Mouse (Mus musculus): ENCODE results near the gene Farsb. TPM values are rescaled to one million over a fixed set of nuclear protein-coding genes. Genes with fewer than 3 reads are reported as not detected.

Gene Farsb
- polyA plus RNA-seq, 1 experiment from 2014 or later, result 122 TPM

- H3K36me3 ChIP-seq (ENCODE audit: control insufficient read depth, insufficient read depth, low read length), result peaks cover 14% of the 10 kb centered on the region; the same call in 1 of the 2 replicates
- H3K27ac ChIP-seq (replicated peaks; ENCODE audit: low read depth, low read length), result no peak overlapping the region
- peaks cover 5% of the 10 kb centered on the region; the same call in 1 of the 2 replicates for H3K4me1 ChIP-seq (ENCODE audit: control insufficient read depth, insufficient read depth, low read length)
- no peaks in the 10 kb centered on the region for H3K9me3 ChIP-seq (ENCODE audit: control insufficient read depth, low read length)
- DNase-seq (ENCODE audit: low spot score) (no peak), ATAC-seq (ENCODE audit: low read depth) (no peak)
- 56% methylated on average over 2 of the region's 2 CpGs for WGBS
- H3K9ac ChIP-seq (ENCODE audit: low read depth, low read length), result no peak overlapping the region
- no peaks in the 10 kb centered on the region for H3K27me3 ChIP-seq (replicated peaks; ENCODE audit: control insufficient read depth, insufficient read depth, low read length)
- no peak overlapping the region for H3K4me2 ChIP-seq (ENCODE audit: low read depth, low read length)
- no peak overlapping the region for H3K4me3 ChIP-seq (ENCODE audit: low read depth, low read length)
These were observed 66.1 kb downstream of the Farsb start for GRCm38 (mm10) chr1:78422576-78422975.

- 64% methylated on average over 5 of the region's 5 CpGs for WGBS
- Histone ChIP-seq H3K4me2 (ENCODE audit: low read depth, low read length) (no peak overlapping the region), H3K36me3 (ENCODE audit: control insufficient read depth, insufficient read depth, low read length) (peaks cover 21% of the 10 kb centered on the region; the same call in 1 of the 2 replicates), H3K4me3 (ENCODE audit: low read depth, low read length) (no peak overlapping the region), H3K27ac (replicated peaks; ENCODE audit: low read depth, low read length) (no peak overlapping the region), H3K9me3 (ENCODE audit: control insufficient read depth, low read length) (no peaks in the 10 kb centered on the region), H3K9ac (ENCODE audit: low read depth, low read length) (no peak overlapping the region), H3K27me3 (replicated peaks; ENCODE audit: control insufficient read depth, insufficient read depth, low read length) (no peaks in the 10 kb centered on the region), H3K4me1 (ENCODE audit: control insufficient read depth, insufficient read depth, low read length) (peaks cover under 1% of the 10 kb centered on the region; the same call in 1 of the 2 replicates)
- ATAC-seq (ENCODE audit: low read depth) (no peak; the same call in 1 of the 2 replicates), DNase-seq (ENCODE audit: low spot score) (peak; percentile 56)
These were observed 66.9 kb downstream of the Farsb start for GRCm38 (mm10) chr1:78421749-78422148.

GRCm38 (mm10) chr1:78420271-78420670, 68.4 kb downstream of the Farsb start:
- H3K9ac ChIP-seq (ENCODE audit: low read depth, low read length), result no peak overlapping the region
- no peaks in the 10 kb centered on the region; the same call in 1 of the 2 replicates for H3K4me1 ChIP-seq (ENCODE audit: control insufficient read depth, insufficient read depth, low read length)
- WGBS, result 93% methylated on average over 6 of the region's 6 CpGs
- no peak overlapping the region for H3K27ac ChIP-seq (replicated peaks; ENCODE audit: low read depth, low read length)
- H3K4me3 ChIP-seq (ENCODE audit: low read depth, low read length), result no peak overlapping the region
- H3K4me2 ChIP-seq (ENCODE audit: low read depth, low read length), result no peak overlapping the region
- H3K27me3 ChIP-seq (replicated peaks; ENCODE audit: control insufficient read depth, insufficient read depth, low read length), result no peaks in the 10 kb centered on the region
- ATAC-seq (ENCODE audit: low read depth), result no peak
- H3K36me3 ChIP-seq (ENCODE audit: control insufficient read depth, insufficient read depth, low read length), result peaks cover 21% of the 10 kb centered on the region; the same call in 1 of the 2 replicates
- no peak for DNase-seq (ENCODE audit: low spot score)
- no peaks in the 10 kb centered on the region for H3K9me3 ChIP-seq (ENCODE audit: control insufficient read depth, low read length)

- DNase-seq (ENCODE audit: low spot score), result peak; percentile 83
- 40% methylated on average over 4 of the region's 4 CpGs for WGBS
- no peaks in the 10 kb centered on the region for H3K9me3 ChIP-seq (ENCODE audit: control insufficient read depth, low read length)
These were observed 69.1 kb downstream of the Farsb start for GRCm38 (mm10) chr1:78419593-78419992.

GRCm38 (mm10) chr1:78417154-78417911, 71.4 kb downstream of the Farsb start:
- peaks cover 15% of the 10 kb centered on the region; the same call in 1 of the 2 replicates for H3K36me3 ChIP-seq (ENCODE audit: control insufficient read depth, insufficient read depth, low read length)
- H3K4me1 ChIP-seq (ENCODE audit: control insufficient read depth, insufficient read depth, low read length), result no peaks in the 10 kb centered on the region
- WGBS, result 95% methylated on average over 9 of the region's 9 CpGs
- H3K4me3 ChIP-seq (ENCODE audit: low read depth, low read length), result no peak overlapping the region
- no peaks in the 10 kb centered on the region for H3K27me3 ChIP-seq (replicated peaks; ENCODE audit: control insufficient read depth, insufficient read depth, low read length)
- H3K27ac ChIP-seq (replicated peaks; ENCODE audit: low read depth, low read length), result no peak overlapping the region
- H3K9me3 ChIP-seq (ENCODE audit: control insufficient read depth, low read length), result no peaks in the 10 kb centered on the region
- H3K9ac ChIP-seq (ENCODE audit: low read depth, low read length), result no peak overlapping the region
- no peak for DNase-seq (ENCODE audit: low spot score)
- no peak for ATAC-seq (ENCODE audit: low read depth)
- H3K4me2 ChIP-seq (ENCODE audit: low read depth, low read length), result no peak overlapping the region

More at GRCm38 (mm10) chr1:78419593-78419992, 69.1 kb downstream of the Farsb start:
- no peaks in the 10 kb centered on the region for H3K27me3 ChIP-seq (replicated peaks; ENCODE audit: control insufficient read depth, insufficient read depth, low read length)
- peak; percentile 75 for ATAC-seq (ENCODE audit: low read depth)
- no peak overlapping the region for H3K4me2 ChIP-seq (ENCODE audit: low read depth, low read length)
- H3K4me3 ChIP-seq (ENCODE audit: low read depth, low read length), result no peak overlapping the region
- peaks cover 20% of the 10 kb centered on the region; the same call in 1 of the 2 replicates for H3K36me3 ChIP-seq (ENCODE audit: control insufficient read depth, insufficient read depth, low read length)
- no peak overlapping the region for H3K27ac ChIP-seq (replicated peaks; ENCODE audit: low read depth, low read length)
- no peaks in the 10 kb centered on the region for H3K4me1 ChIP-seq (ENCODE audit: control insufficient read depth, insufficient read depth, low read length)
- no peak overlapping the region for H3K9ac ChIP-seq (ENCODE audit: low read depth, low read length)

GRCm38 (mm10) chr1:78414421-78414820, 74.3 kb downstream of the Farsb start:
- H3K4me3 ChIP-seq (ENCODE audit: low read depth, low read length), result no peak overlapping the region
- 96% methylated on average over 5 of the region's 5 CpGs for WGBS
- DNase-seq (ENCODE audit: low spot score), result no peak
- H3K4me1 ChIP-seq (ENCODE audit: control insufficient read depth, insufficient read depth, low read length), result no peaks in the 10 kb centered on the region
- no peak overlapping the region for H3K27ac ChIP-seq (replicated peaks; ENCODE audit: low read depth, low read length)
- no peak overlapping the region for H3K9ac ChIP-seq (ENCODE audit: low read depth, low read length)
- H3K36me3 ChIP-seq (ENCODE audit: control insufficient read depth, insufficient read depth, low read length), result 0 out of 2 replicates have a peak, but pooled peaks cover 11% of the 10 kb centered on the region
- ATAC-seq (ENCODE audit: low read depth), result no peak
- H3K4me2 ChIP-seq (ENCODE audit: low read depth, low read length), result no peak overlapping the region
- no peaks in the 10 kb centered on the region for H3K27me3 ChIP-seq (replicated peaks; ENCODE audit: control insufficient read depth, insufficient read depth, low read length)
- no peaks in the 10 kb centered on the region for H3K9me3 ChIP-seq (ENCODE audit: control insufficient read depth, low read length)

GRCm38 (mm10) chr1:78412668-78413067, 76.0 kb downstream of the Farsb start:
- ATAC-seq (ENCODE audit: low read depth) (no peak), DNase-seq (ENCODE audit: low spot score) (no peak)
- H3K4me1 ChIP-seq (ENCODE audit: control insufficient read depth, insufficient read depth, low read length), result no peaks in the 10 kb centered on the region
- no peaks in the 10 kb centered on the region for H3K9me3 ChIP-seq (ENCODE audit: control insufficient read depth, low read length)
- no peak overlapping the region for H3K4me3 ChIP-seq (ENCODE audit: low read depth, low read length)
- H3K36me3 ChIP-seq (ENCODE audit: control insufficient read depth, insufficient read depth, low read length), result 0 out of 2 replicates have a peak, but pooled peaks cover 8% of the 10 kb centered on the region
- no peak overlapping the region for H3K4me2 ChIP-seq (ENCODE audit: low read depth, low read length)
- H3K27ac ChIP-seq (replicated peaks; ENCODE audit: low read depth, low read length), result no peak overlapping the region
- WGBS, result 25% methylated on average over 7 of the region's 7 CpGs
- no peaks in the 10 kb centered on the region for H3K27me3 ChIP-seq (replicated peaks; ENCODE audit: control insufficient read depth, insufficient read depth, low read length)
- no peak overlapping the region for H3K9ac ChIP-seq (ENCODE audit: low read depth, low read length)

GRCm38 (mm10) chr1:78409396-78409795, 79.3 kb downstream of the Farsb start:
- Histone ChIP-seq H3K27ac (replicated peaks; ENCODE audit: low read depth, low read length) (no peak overlapping the region), H3K9me3 (ENCODE audit: control insufficient read depth, low read length) (no peaks in the 10 kb centered on the region), H3K4me1 (ENCODE audit: control insufficient read depth, insufficient read depth, low read length) (no peaks in the 10 kb centered on the region), H3K36me3 (ENCODE audit: control insufficient read depth, insufficient read depth, low read length) (no peaks in the 10 kb centered on the region), H3K9ac (ENCODE audit: low read depth, low read length) (no peak overlapping the region), H3K4me2 (ENCODE audit: low read depth, low read length) (no peak overlapping the region), H3K27me3 (replicated peaks; ENCODE audit: control insufficient read depth, insufficient read depth, low read length) (no peaks in the 10 kb centered on the region), H3K4me3 (ENCODE audit: low read depth, low read length) (no peak overlapping the region)
- DNase-seq (ENCODE audit: low spot score) (no peak), ATAC-seq (ENCODE audit: low read depth) (no peak)
- WGBS, result 86% methylated on average over 2 of the region's 2 CpGs

- H3K4me3 ChIP-seq (ENCODE audit: low read depth, low read length), result no peak overlapping the region
- H3K4me1 ChIP-seq (ENCODE audit: control insufficient read depth, insufficient read depth, low read length), result peaks cover 2% of the 10 kb centered on the region
- no peak overlapping the region for H3K27ac ChIP-seq (replicated peaks; ENCODE audit: low read depth, low read length)
- DNase-seq (ENCODE audit: low spot score), result no peak
- no peak overlapping the region for H3K4me2 ChIP-seq (ENCODE audit: low read depth, low read length)
- no peak for ATAC-seq (ENCODE audit: low read depth)
- no peaks in the 10 kb centered on the region for H3K9me3 ChIP-seq (ENCODE audit: control insufficient read depth, low read length)
- no peaks in the 10 kb centered on the region for H3K36me3 ChIP-seq (ENCODE audit: control insufficient read depth, insufficient read depth, low read length)
- no peaks in the 10 kb centered on the region for H3K27me3 ChIP-seq (replicated peaks; ENCODE audit: control insufficient read depth, insufficient read depth, low read length)
- 92% methylated on average over 4 of the region's 4 CpGs for WGBS
- no peak overlapping the region for H3K9ac ChIP-seq (ENCODE audit: low read depth, low read length)
These were observed 87.3 kb downstream of the Farsb start for GRCm38 (mm10) chr1:78401413-78401812.
